In genomic region chr16:9962482-9962881, GRCm38 (mm10) we compare ENCODE assay signal across 31 mouse cellular contexts. TPM values are rescaled to one million over a fixed set of nuclear protein-coding genes. Genes with fewer than 3 reads are reported as not detected.
"Had no signal": no experiment of that assay in that cellular context is flagged by ENCODE, and none has a peak within 500 bp of the region (broad histone marks: within the 10 kb centered on the region; RNA-seq: fewer than 3 reads in every experiment).

No protein-coding gene starts in this region.

- H3K27ac ChIP-seq: heart, embryonic 13.5 days; heart, embryonic 15.5 days; hindbrain, embryonic 10.5 days; hindbrain, embryonic 12.5 days; hindbrain, embryonic 13.5 days; hindbrain, embryonic 14.5 days; hindbrain, embryonic 15.5 days; hindbrain, postnatal 0 days; intestine, embryonic 15.5 days; kidney, embryonic 15.5 days; kidney, postnatal 0 days; left cerebral cortex, adult 2 months had no signal

- H3K4me3 ChIP-seq: heart, embryonic 12.5 days; heart, embryonic 13.5 days; heart, embryonic 15.5 days; hindbrain, embryonic 10.5 days; hindbrain, embryonic 12.5 days; hindbrain, embryonic 13.5 days; hindbrain, embryonic 15.5 days; intestine, embryonic 15.5 days; kidney, embryonic 15.5 days; left cerebral cortex, adult 2 months had no signal

- H3K27me3 ChIP-seq: heart, embryonic 12.5 days; heart, embryonic 13.5 days; heart, embryonic 15.5 days; hindbrain, embryonic 12.5 days; hindbrain, embryonic 13.5 days; hindbrain, embryonic 15.5 days; intestine, embryonic 15.5 days; kidney, embryonic 15.5 days had no signal

- H3K4me1 ChIP-seq: heart, embryonic 12.5 days; heart, embryonic 13.5 days; heart, embryonic 15.5 days; hindbrain, embryonic 10.5 days; hindbrain, embryonic 12.5 days; hindbrain, embryonic 13.5 days; hindbrain, embryonic 15.5 days; intestine, embryonic 15.5 days; kidney, embryonic 15.5 days had no signal

- H3K36me3 ChIP-seq: heart, embryonic 12.5 days; heart, embryonic 13.5 days; heart, embryonic 15.5 days; hindbrain, embryonic 10.5 days; hindbrain, embryonic 12.5 days; hindbrain, embryonic 13.5 days; hindbrain, embryonic 15.5 days; intestine, embryonic 15.5 days; kidney, embryonic 15.5 days had no signal

- DNase-seq: heart, postnatal 10 days; heart, postnatal 14 days; heart, postnatal 36 days; heart, postnatal 4 days; kidney, adult 11 months; kidney, adult 18-20 months; kidney, adult 2 months; kidney, adult 8-10 months; kidney, adult 9 months; kidney, postnatal 10 days; kidney, postnatal 14 days; kidney, postnatal 25 days; kidney, postnatal 36 days; kidney, postnatal 4 days; layer of hippocampus, adult 9-11 months had no signal

- H3K9me3 ChIP-seq: heart, embryonic 12.5 days; heart, embryonic 13.5 days; heart, embryonic 15.5 days; hindbrain, embryonic 10.5 days; hindbrain, embryonic 12.5 days; hindbrain, embryonic 13.5 days; hindbrain, embryonic 15.5 days; intestine, embryonic 15.5 days; kidney, embryonic 15.5 days had no signal

RNA-seq across cellular contexts. Expression of gene Grin2a, which starts 32.9 kb away (rescaled TPM):
- total RNA-seq: hematopoietic stem cell, adult 5-6 weeks had no signal
- polyA plus RNA-seq: inflammation-experienced regulatory T-cells, adult 6 months; intestine, postnatal 0 days; kidney, adult 2 months had no signal
